Mouse (Mus musculus) brain, embryonic 14.5 days (tissue): ENCODE measurements around the gene Tbc1d8b. TPM values are rescaled to one million over a fixed set of nuclear protein-coding genes. Genes with fewer than 3 reads are reported as not detected.
"Not testable (repeated sequence)": the region's sequence is repeated elsewhere in the genome, so short reads cannot be mapped to it uniquely, and the experiment has no call there.

Experiments used
- DNase-seq: peaks from one replicate; pipeline ENCODE4 v3.0.0-alpha.2; 2011; ENCODE audit warnings: low read depth
- CTCF ChIP-seq: fragments of 200-500 bp; IDR thresholded peaks from 2 replicates; pipeline ENCODE4 v1.5.1; 2012; ENCODE audit warnings: inconsistent platforms, mild to moderate bottlenecking, moderate library complexity, borderline replicate concordance; ENCODE audit not compliant: insufficient read depth, insufficient read length; ENCODE audit errors: extremely low read depth
- POLR2A ChIP-seq: fragments of 200-500 bp; IDR thresholded peaks from 2 replicates; pipeline ENCODE4 v1.6.1; 2012; ENCODE audit warnings: mild to moderate bottlenecking, inconsistent platforms, borderline replicate concordance; ENCODE audit not compliant: poor library complexity, insufficient read depth, insufficient read length, severe bottlenecking; ENCODE audit errors: extremely low read depth
- polyA plus RNA-seq: library from polyadenylated mRNA; depleted of rRNA; stranded (reverse); fragments of >200 nt; gene quantifications from 2 replicates; pipeline ENCODE4 v1.2.3, GENCODE M21; 2012

The Tbc1d8b gene
- polyA plus RNA-seq, 1 experiment, result 1.6 TPM

- TF ChIP-seq CTCF, result peak; percentile 71; the same call in 1 of the 2 replicates
- no peak for TF ChIP-seq POLR2A
Measured at GRCm38 (mm10) chrX:139751855-139752254, 67.1 kb downstream of the Tbc1d8b start.

DNA sequence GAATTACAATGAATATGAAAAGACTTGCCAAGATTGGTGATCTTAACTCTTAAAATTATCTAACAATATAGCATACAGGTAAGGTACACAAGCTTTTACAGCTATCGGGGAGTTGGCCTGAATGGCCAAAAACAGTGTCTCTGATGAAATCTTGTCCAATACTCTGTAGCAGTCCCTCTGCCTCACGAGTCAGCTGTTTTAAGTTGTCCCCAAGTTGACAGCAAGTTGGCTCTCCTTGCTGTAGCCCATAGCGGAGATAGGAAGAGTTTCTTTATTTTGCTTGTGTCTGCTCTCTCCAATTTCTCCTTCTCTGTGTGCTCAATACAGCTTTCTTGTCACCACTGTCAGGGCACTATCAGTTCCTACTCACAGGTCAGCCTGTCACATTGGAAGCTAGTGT is 73.8 kb downstream of the Tbc1d8b start:
- DNase-seq, result not testable (repeated sequence)

More at GRCm38 (mm10) chrX:139751855-139752254, 67.1 kb downstream of the Tbc1d8b start:
- DNase-seq, result peak; percentile 76

GRCm38 (mm10) chrX:139762546-139762945 is 77.8 kb downstream of the Tbc1d8b start:
- TF ChIP-seq POLR2A (no peak), CTCF (peak; percentile 39; the same call in 1 of the 2 replicates)
- DNase-seq, result peak; percentile 59

GRCm38 (mm10) chrX:139769975-139770637 is 85.3 kb downstream of the Tbc1d8b start:
- peak; percentile 64 for DNase-seq
- TF ChIP-seq POLR2A, result no peak

- DNase-seq, result peak; percentile 61
- TF ChIP-seq CTCF (peak; percentile 52; the same call in 1 of the 2 replicates), POLR2A (no peak)
Measured at GRCm38 (mm10) chrX:139774309-139775083, 89.7 kb downstream of the Tbc1d8b start.

DNA sequence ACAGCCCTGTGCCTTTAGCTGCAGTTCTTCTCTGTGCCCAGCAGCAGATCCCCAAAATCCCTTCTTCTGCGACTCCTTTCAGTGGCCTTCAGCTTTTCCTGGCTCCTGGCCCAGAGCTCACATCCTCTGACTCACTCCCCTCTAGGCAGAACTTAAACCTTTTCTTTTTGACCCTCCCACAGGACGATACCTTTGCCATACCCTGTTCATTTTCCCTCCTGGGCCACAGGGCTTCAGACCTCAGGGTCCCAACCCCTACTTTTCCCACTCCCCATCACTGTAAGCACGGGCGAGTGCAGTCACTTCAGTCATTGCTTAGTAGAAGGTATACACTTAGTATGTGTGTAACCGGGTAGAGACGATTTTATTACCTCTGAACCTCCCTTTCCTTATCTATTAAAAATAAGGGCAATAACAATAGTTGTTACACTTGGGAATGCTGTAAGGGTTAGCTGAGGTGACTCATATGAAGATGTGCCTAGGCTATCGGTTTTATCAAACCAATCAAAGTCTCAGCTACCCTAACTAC is 90.4 kb downstream of the Tbc1d8b start:
- no peak for DNase-seq
- TF ChIP-seq POLR2A (no peak), CTCF (no peak)

DNA sequence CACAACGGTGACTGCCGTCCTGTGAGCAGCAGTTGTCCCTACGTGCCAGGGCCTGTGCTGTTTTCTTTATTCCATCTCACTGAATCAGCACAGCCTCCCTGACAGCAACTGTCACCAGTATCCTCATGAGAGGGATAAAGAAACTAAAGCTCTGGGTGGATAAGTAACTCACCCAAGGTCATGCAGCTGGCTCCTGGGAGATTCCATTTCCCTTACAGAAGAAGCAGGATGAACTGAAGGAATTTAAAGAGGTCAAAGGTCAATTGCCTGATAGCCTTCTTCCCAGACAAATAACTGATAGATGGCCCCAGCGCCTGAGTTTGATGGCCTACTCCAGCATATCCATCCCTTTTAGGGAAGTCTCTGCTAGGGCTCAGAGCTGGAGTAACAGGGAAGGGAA is 92.6 kb downstream of the Tbc1d8b start:
- no peak for DNase-seq
- TF ChIP-seq CTCF (no peak), POLR2A (no peak)

DNA sequence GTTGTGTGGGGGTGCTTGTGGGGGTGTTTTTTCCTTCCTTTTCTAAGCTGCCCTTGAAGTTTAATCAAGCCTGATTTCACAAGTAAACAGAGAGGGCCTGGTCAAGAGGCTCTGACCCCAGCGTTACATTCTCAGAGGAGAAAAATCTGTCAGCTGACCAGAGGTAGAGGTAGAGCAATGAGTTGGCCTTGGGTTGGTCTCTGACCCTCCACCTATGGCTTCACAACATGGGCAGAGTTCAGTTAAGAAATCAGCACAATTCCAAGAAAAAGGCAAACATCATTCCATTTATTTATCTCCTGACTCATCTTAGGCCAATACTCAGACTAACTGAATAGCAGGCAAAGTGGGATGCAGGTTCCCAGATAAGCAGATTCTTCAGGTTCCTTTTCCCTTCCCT is 94.1 kb downstream of the Tbc1d8b start:
- DNase-seq, result no peak
- TF ChIP-seq CTCF (no peak), POLR2A (no peak)

GRCm38 (mm10) chrX:139779401-139779800 is 94.6 kb downstream of the Tbc1d8b start:
- DNase-seq, result no peak
- TF ChIP-seq CTCF (no peak), POLR2A (no peak)

DNA sequence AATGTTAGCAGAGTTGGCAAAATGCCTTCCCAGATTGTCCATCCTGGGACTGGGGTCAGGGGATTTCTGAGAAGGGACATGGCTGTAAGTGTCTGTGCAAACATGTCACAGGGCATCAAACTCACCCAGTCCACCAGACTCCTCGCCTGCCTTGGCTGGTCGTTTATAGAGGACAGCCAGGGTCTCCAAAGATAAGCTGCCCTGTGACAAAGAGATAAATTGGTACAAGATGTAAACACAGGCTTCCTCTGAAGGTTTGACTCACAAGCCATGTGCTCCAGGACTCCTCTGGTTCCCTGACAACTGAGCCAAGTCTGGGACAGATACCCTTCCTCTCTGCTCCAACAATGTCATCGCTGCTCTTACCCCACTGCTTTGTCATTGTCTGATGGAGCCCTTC is 96.2 kb downstream of the Tbc1d8b start:
- DNase-seq, result no peak
- TF ChIP-seq POLR2A (no peak), CTCF (no peak)

- no peak for DNase-seq
- no peak for TF ChIP-seq CTCF
- TF ChIP-seq POLR2A, result no peak
Measured at GRCm38 (mm10) chrX:139781563-139781962, 96.8 kb downstream of the Tbc1d8b start.

- peak; percentile 52 for DNase-seq
- TF ChIP-seq CTCF (no peak), POLR2A (no peak)
Measured at GRCm38 (mm10) chrX:139782278-139783044, 97.7 kb downstream of the Tbc1d8b start, which contains the start of gene Ripply1. Gene Ripply1 (minus strand): TSS chrX:139782353.
